Mouse (Mus musculus) ES-E14 (cell line): Measurements from ENCODE around the gene Pld1. TPM values are rescaled to one million over a fixed set of nuclear protein-coding genes. Genes with fewer than 3 reads are reported as not detected.

ENCODE experiments used
- DNase-seq: peaks from one replicate; pipeline ENCODE4 v3.0.0-alpha.2; 2013; ENCODE audit warnings: low read depth, low spot score
- H3K27ac ChIP-seq: 2 replicates; pipeline ENCODE4 v1.5.1; 2012; ENCODE audit warnings: low read depth, mild to moderate bottlenecking, low read length, moderate library complexity, mixed read lengths; ENCODE audit not compliant: poor library complexity, insufficient read depth, severe bottlenecking
- H3K36me3 ChIP-seq: 2 replicates; pipeline ENCODE4 v1.6.1; 2012; ENCODE audit warnings: mild to moderate bottlenecking, low read length, moderate library complexity, mixed read lengths; ENCODE audit not compliant: control insufficient read depth, poor library complexity, insufficient read depth, severe bottlenecking
- H3K4me1 ChIP-seq, 2 experiments: fragments of 150-350 bp in 1 of 2; sonication (generic) in 1 of 2; 2 replicates each; pipeline ENCODE4 v1.6.1; 2012; ENCODE audit warnings: low read length in 2 of 2, mild to moderate bottlenecking in 1 of 2, mixed read lengths in 1 of 2; ENCODE audit not compliant: control insufficient read depth in 2 of 2, insufficient read depth in 2 of 2, poor library complexity in 1 of 2
- H3K4me3 ChIP-seq, 2 experiments: fragments of 150-350 bp in 1 of 2; sonication (generic) in 1 of 2; 2 replicates each; pipeline ENCODE4 v1.5.1; 2012; ENCODE audit warnings: low read length in 2 of 2, low read depth in 1 of 2, mild to moderate bottlenecking in 1 of 2, mixed read lengths in 1 of 2; ENCODE audit not compliant: insufficient read depth in 1 of 2, poor library complexity in 1 of 2, severe bottlenecking in 1 of 2
- H3K9ac ChIP-seq: 2 replicates; pipeline ENCODE4 v1.6.1; 2012; ENCODE audit warnings: low read depth, mild to moderate bottlenecking, low read length, mixed read lengths; ENCODE audit not compliant: poor library complexity, insufficient read depth, severe bottlenecking
- H3K9me3 ChIP-seq: fragments of 150-350 bp; sonication (generic); 2 replicates; pipeline ENCODE4 v1.6.1; 2012; ENCODE audit warnings: low read depth, mild to moderate bottlenecking, low read length; ENCODE audit not compliant: control insufficient read depth, insufficient read depth
- CHD2 ChIP-seq: IDR thresholded peaks from 2 replicates; pipeline ENCODE4 v1.6.1; 2014; ENCODE audit warnings: mild to moderate bottlenecking, low read depth, low read length, inconsistent platforms
- HCFC1 ChIP-seq: IDR thresholded peaks from 2 replicates; pipeline ENCODE4 v1.6.1; 2012; ENCODE audit warnings: low read length, inconsistent platforms, borderline replicate concordance; ENCODE audit not compliant: insufficient read depth
- MAFK ChIP-seq: IDR thresholded peaks from 2 replicates; pipeline ENCODE4 v1.6.1; 2014; ENCODE audit warnings: mild to moderate bottlenecking, low read depth, low read length, inconsistent platforms; ENCODE audit not compliant: insufficient read depth
- ZC3H11A ChIP-seq: IDR thresholded peaks from 2 replicates; pipeline ENCODE4 v1.6.1; 2012; ENCODE audit warnings: low read depth, mild to moderate bottlenecking, inconsistent platforms, low read length, borderline replicate concordance
- ZNF384 ChIP-seq: IDR thresholded peaks from 2 replicates; pipeline ENCODE4 v1.6.1; 2012; ENCODE audit warnings: low read depth, low read length, inconsistent platforms
- in situ Hi-C, 2 experiments: fragments of 600-800 bp; cut with MboI; formaldehyde crosslinking; loops; one replicate each; pipeline ENCODE4 v1.15.1; 2025; ENCODE audit warnings: low sequenced_read_pairs in 2 of 2, inconsistent platforms in 1 of 2; ENCODE audit not compliant: unreplicated experiment in 2 of 2
- total RNA-seq: library from RNA; depleted of rRNA; stranded (reverse); fragments of 300-350 nt; gene quantifications from 2 replicates; pipeline ENCODE4 v1.2.3, GENCODE M21; 2012

The Pld1 gene
- total RNA-seq, 1 experiment = 4.8 TPM

DNA sequence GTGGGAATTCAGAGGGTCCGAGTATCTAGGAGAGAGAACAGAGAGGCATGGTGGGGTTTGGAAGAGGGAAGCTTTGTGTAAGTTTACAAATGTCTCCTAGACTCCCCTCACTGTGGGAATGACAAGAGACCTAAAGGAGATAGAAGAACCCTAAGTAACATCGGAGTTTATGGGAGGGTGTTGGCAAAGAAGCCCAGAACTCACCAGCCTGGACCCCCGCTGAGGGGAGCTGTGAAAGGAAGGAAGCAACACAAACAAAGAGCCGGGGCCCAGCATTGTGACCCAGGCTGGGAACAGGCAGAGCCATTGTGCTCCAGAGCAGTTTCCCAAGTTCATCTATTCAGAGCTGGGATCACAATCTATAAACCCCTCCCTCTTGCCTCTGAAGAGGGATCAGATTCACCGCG is 25.3 kb downstream of the Pld1 start:
- H3K36me3 ChIP-seq = no peaks in the 10 kb centered on the region
- TF ChIP-seq ZC3H11A (no peak), HCFC1 (no peak), ZNF384 (no peak), CHD2 (no peak), MAFK (no peak)
- H3K9ac ChIP-seq = no peak overlapping the region
- no peak overlapping the region for H3K27ac ChIP-seq
- no peaks in the 10 kb centered on the region for H3K9me3 ChIP-seq
- H3K4me1 ChIP-seq = peaks cover 0 to 4% of the 10 kb centered on the region in 2 experiments; a peak in 2 of 4 replicates
- peak; percentile 60 for DNase-seq
- in situ Hi-C loops = no loop called here
- no peak overlapping the region for H3K4me3 ChIP-seq

DNA sequence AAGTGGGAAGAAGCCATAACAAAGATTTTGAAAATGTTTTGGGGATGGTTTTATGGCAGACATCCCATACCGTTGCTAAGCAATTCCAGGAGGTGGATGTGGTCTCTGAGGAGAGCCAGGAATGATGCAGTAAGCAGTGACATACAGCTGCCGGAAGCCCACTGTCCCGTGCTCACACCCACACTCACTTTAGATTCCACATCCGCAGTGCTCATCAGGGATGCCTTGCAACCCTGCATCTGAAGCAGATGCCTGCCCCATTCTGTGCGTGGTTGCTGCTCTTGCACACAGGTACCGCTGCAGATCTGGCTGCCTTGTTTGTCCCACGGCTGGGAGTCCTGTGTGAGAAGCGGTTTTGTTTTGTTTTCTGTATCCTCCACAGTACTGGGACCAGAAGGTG is 30.2 kb downstream of the Pld1 start:
- Histone ChIP-seq H3K4me3 (no peak overlapping the region), H3K36me3 (no peaks in the 10 kb centered on the region), H3K27ac (no peak overlapping the region), H3K9me3 (no peaks in the 10 kb centered on the region), H3K9ac (no peak overlapping the region), H3K4me1 (peaks cover 0 to 2% of the 10 kb centered on the region in 2 experiments; a peak in 1 of 4 replicates)
- DNase-seq = no peak
- in situ Hi-C loops = no loop called here
- TF ChIP-seq HCFC1 (no peak), CHD2 (no peak), MAFK (no peak)

DNA sequence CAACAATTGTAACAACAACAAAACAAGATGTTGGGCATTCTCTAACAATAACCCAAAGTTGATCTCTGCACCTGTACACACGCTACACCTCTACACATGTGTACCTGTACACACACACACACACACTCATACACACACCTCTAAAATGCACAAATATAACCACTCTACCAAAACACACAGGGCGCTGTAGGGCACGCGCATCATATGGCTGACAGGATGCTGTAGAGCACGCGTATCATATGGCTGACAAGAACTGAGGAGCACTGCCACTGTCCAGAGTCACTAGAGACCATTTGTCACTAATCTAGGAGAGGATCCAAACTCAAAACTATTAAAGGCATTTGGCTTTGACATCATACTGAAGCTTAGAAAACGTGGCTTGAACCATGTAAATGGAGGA is 35.4 kb downstream of the Pld1 start:
- in situ Hi-C loops = no loop called here

DNA sequence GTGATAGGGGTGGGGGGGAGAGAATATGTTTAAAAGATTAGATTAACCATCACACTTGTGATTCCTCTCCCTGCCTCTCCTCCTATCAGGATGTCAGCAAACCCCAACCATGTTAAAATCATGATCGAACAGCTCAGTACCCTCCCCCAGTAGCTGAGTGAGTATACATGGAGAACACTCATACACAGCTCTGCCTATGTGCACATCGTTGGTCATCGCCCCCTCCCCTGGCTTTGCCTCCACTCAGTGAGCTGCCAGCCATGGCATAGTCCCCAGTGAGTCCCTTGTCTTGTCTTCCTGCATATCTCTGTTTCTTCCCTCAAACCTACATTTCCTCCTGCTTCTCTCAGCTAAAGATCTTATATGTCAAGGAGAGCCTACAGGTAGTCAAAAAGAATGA is 36.5 kb downstream of the Pld1 start:
- Histone ChIP-seq H3K9me3 (no peaks in the 10 kb centered on the region), H3K36me3 (no peaks in the 10 kb centered on the region), H3K4me1 (no peaks in the 10 kb centered on the region), H3K4me3 (no peak overlapping the region), H3K9ac (no peak overlapping the region), H3K27ac (no peak overlapping the region)
- in situ Hi-C loops = no loop called here
- TF ChIP-seq CHD2 = no peak
- TF ChIP-seq ZNF384 = no peak
- TF ChIP-seq MAFK = no peak
- no peak for TF ChIP-seq HCFC1
- TF ChIP-seq ZC3H11A = no peak
- no peak for DNase-seq

More for the DNA sequence above, 35.4 kb downstream of the Pld1 start:
- Histone ChIP-seq H3K27ac (no peak overlapping the region), H3K36me3 (no peaks in the 10 kb centered on the region), H3K4me3 (no peak overlapping the region), H3K9me3 (no peaks in the 10 kb centered on the region), H3K4me1 (no peaks in the 10 kb centered on the region), H3K9ac (no peak overlapping the region)
- DNase-seq = no peak
- TF ChIP-seq MAFK (no peak), ZNF384 (no peak), HCFC1 (no peak), CHD2 (no peak), ZC3H11A (no peak)

DNA sequence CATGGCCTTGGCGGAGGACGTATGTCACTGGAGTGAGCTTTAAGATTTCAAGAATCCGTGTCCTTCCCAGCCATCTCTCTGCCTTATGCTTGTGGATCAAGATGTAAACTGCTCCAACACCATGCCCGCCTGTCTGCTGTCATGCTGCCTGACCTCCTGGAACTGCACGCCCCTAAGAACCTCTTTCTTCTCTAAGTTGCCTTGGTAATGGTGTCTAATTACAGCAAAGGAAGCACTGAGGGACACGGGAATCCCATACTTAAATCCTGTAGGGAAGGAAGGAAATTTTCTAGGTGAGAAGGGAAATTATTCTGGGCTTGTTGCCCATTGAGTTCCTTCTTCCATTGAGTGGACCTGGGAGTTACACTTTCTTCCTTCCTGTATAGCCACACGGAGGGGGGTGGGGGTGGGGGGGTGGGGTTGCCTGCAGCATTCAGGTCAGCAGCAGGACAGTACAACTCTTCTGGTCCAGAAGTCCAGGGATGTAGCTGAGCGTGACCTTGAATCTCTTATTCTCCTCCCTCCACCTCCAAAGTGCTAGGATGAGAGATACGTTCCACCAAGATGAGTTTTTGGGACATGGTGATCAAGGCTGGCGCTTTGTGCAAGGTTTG is 38.5 kb downstream of the Pld1 start:
- Histone ChIP-seq H3K4me1 (no peaks in the 10 kb centered on the region), H3K36me3 (no peaks in the 10 kb centered on the region), H3K4me3 (no peak overlapping the region), H3K9me3 (no peaks in the 10 kb centered on the region), H3K27ac (no peak overlapping the region), H3K9ac (no peak overlapping the region)
- TF ChIP-seq CHD2 = no peak
- no peak for TF ChIP-seq ZC3H11A
- TF ChIP-seq HCFC1 = no peak
- no peak for TF ChIP-seq MAFK
- no peak for TF ChIP-seq ZNF384
- in situ Hi-C loops = no loop called here
- DNase-seq = no peak
